Mouse (Mus musculus) thymus, adult 2 months (tissue): ENCODE results near the gene Pemt.

Experiments
- CTCF ChIP-seq: fragments of 200-500 bp; IDR thresholded peaks from 2 replicates; pipeline ENCODE4 v1.5.1; 2012; ENCODE audit warnings: mild to moderate bottlenecking, control low read depth, low read length, moderate library complexity, borderline replicate concordance; ENCODE audit not compliant: control insufficient read depth, poor library complexity, insufficient read depth; ENCODE audit errors: extremely low read depth
- POLR2A ChIP-seq: fragments of 200-500 bp; IDR thresholded peaks from 2 replicates; pipeline ENCODE4 v1.6.1; 2012; ENCODE audit warnings: mild to moderate bottlenecking, low read length, control low read depth, moderate library complexity; ENCODE audit not compliant: control insufficient read depth, poor library complexity, insufficient read depth; ENCODE audit errors: extremely low read depth

- TF ChIP-seq CTCF (no peak), POLR2A (no peak)
Observed at GRCm38 (mm10) chr11:59930031-59930430, 116.3 kb downstream of the Pemt start.
